Mouse (Mus musculus): ENCODE data around the gene Tmem248. TPM values are rescaled to one million over a fixed set of nuclear protein-coding genes. Genes with fewer than 3 reads are reported as not detected.

Gene Tmem248
- polyA plus RNA-seq, 1 experiment from 2014 or later: 34.6 TPM

- Histone ChIP-seq H3K9me3 (replicated peaks) (no peaks in the 10 kb centered on the region), H3K4me3 (replicated peaks) (no peak overlapping the region), H3K4me1 (no peaks in the 10 kb centered on the region), H3K4me2 (no peak overlapping the region), H3K27ac (no peak overlapping the region), H3K9ac (no peak overlapping the region), H3K27me3 (no peaks in the 10 kb centered on the region), H3K36me3 (peaks cover 87% of the 10 kb centered on the region)
- 89% methylated on average over 1 of the region's 1 CpGs for WGBS
- no peak for ATAC-seq (replicated peaks; ENCODE audit: low FRiP score)
These were observed 50.4 kb downstream of the Tmem248 start for GRCm38 (mm10) chr5:130267316-130267715.

- Histone ChIP-seq H3K4me3 (replicated peaks) (no peak overlapping the region), H3K4me2 (no peak overlapping the region), H3K9me3 (replicated peaks) (no peaks in the 10 kb centered on the region), H3K27me3 (no peaks in the 10 kb centered on the region), H3K9ac (no peak overlapping the region), H3K27ac (no peak overlapping the region), H3K36me3 (peaks cover 85% of the 10 kb centered on the region), H3K4me1 (no peaks in the 10 kb centered on the region)
- WGBS: 91% methylated on average over 11 of the region's 11 CpGs
- ATAC-seq (replicated peaks; ENCODE audit: low FRiP score): no peak
These were observed 52.1 kb downstream of the Tmem248 start for GRCm38 (mm10) chr5:130268976-130269375.

- no peak for ATAC-seq (replicated peaks; ENCODE audit: low FRiP score)
- no peaks in the 10 kb centered on the region for H3K4me1 ChIP-seq
- WGBS: 100% methylated on average over 1 of the region's 1 CpGs
- H3K9ac ChIP-seq: no peak overlapping the region
- no peak overlapping the region for H3K4me2 ChIP-seq
- H3K4me3 ChIP-seq (replicated peaks): no peak overlapping the region
- no peak overlapping the region for H3K27ac ChIP-seq
- H3K9me3 ChIP-seq (replicated peaks): no peaks in the 10 kb centered on the region
- H3K27me3 ChIP-seq: no peaks in the 10 kb centered on the region
- H3K36me3 ChIP-seq: peaks cover 90% of the 10 kb centered on the region
These were observed 55.5 kb downstream of the Tmem248 start for GRCm38 (mm10) chr5:130272344-130272743.

GRCm38 (mm10) chr5:130273046-130273445 is 56.2 kb downstream of the Tmem248 start:
- no peaks in the 10 kb centered on the region for H3K4me1 ChIP-seq
- H3K9ac ChIP-seq: no peak overlapping the region
- no peak overlapping the region for H3K4me2 ChIP-seq
- peaks cover 90% of the 10 kb centered on the region for H3K36me3 ChIP-seq
- no peak overlapping the region for H3K4me3 ChIP-seq (replicated peaks)
- no peak for ATAC-seq (replicated peaks; ENCODE audit: low FRiP score)
- H3K27me3 ChIP-seq: no peaks in the 10 kb centered on the region
- H3K9me3 ChIP-seq (replicated peaks): no peaks in the 10 kb centered on the region
- H3K27ac ChIP-seq: no peak overlapping the region
- WGBS: 94% methylated on average over 6 of the region's 6 CpGs

GRCm38 (mm10) chr5:130275509-130275908 is 58.6 kb downstream of the Tmem248 start:
- Histone ChIP-seq H3K4me1 (no peaks in the 10 kb centered on the region), H3K4me2 (no peak overlapping the region), H3K4me3 (replicated peaks) (no peak overlapping the region), H3K36me3 (peaks cover 92% of the 10 kb centered on the region), H3K27ac (no peak overlapping the region), H3K9ac (no peak overlapping the region), H3K27me3 (no peaks in the 10 kb centered on the region), H3K9me3 (replicated peaks) (no peaks in the 10 kb centered on the region)
- 49% methylated on average over 4 of the region's 4 CpGs for WGBS
- ATAC-seq (replicated peaks; ENCODE audit: low FRiP score): no peak

GRCm38 (mm10) chr5:130278011-130278472 is 61.2 kb downstream of the Tmem248 start:
- no peak for ATAC-seq (replicated peaks; ENCODE audit: low FRiP score)
- Histone ChIP-seq H3K36me3 (peaks cover 93% of the 10 kb centered on the region), H3K4me1 (no peaks in the 10 kb centered on the region), H3K27me3 (no peaks in the 10 kb centered on the region), H3K4me3 (replicated peaks) (no peak overlapping the region), H3K9me3 (replicated peaks) (no peaks in the 10 kb centered on the region), H3K27ac (no peak overlapping the region), H3K9ac (no peak overlapping the region), H3K4me2 (no peak overlapping the region)
- WGBS: 80% methylated on average over 7 of the region's 7 CpGs

GRCm38 (mm10) chr5:130283079-130283732 is 66.3 kb downstream of the Tmem248 start:
- Histone ChIP-seq H3K27ac (no peak overlapping the region), H3K9ac (no peak overlapping the region), H3K36me3 (peaks cover 82% of the 10 kb centered on the region), H3K9me3 (replicated peaks) (no peaks in the 10 kb centered on the region), H3K4me2 (no peak overlapping the region), H3K4me1 (no peaks in the 10 kb centered on the region), H3K27me3 (no peaks in the 10 kb centered on the region), H3K4me3 (replicated peaks) (no peak overlapping the region)
- no peak for ATAC-seq (replicated peaks; ENCODE audit: low FRiP score)
- 93% methylated on average over 9 of the region's 9 CpGs for whole genome bisulfite sequencing

- H3K9ac ChIP-seq: no peak overlapping the region
- H3K27ac ChIP-seq: no peak overlapping the region
- no peak overlapping the region for H3K4me3 ChIP-seq (replicated peaks)
- WGBS: 91% methylated on average over 7 of the region's 7 CpGs
- no peak overlapping the region for H3K4me2 ChIP-seq
- no peaks in the 10 kb centered on the region for H3K9me3 ChIP-seq (replicated peaks)
- H3K36me3 ChIP-seq: peaks cover 75% of the 10 kb centered on the region
- H3K4me1 ChIP-seq: no peaks in the 10 kb centered on the region
- no peak for ATAC-seq (replicated peaks; ENCODE audit: low FRiP score)
- H3K27me3 ChIP-seq: no peaks in the 10 kb centered on the region
These were observed 71.2 kb downstream of the Tmem248 start for GRCm38 (mm10) chr5:130288106-130288505.

GRCm38 (mm10) chr5:130290242-130290641 is 73.4 kb downstream of the Tmem248 start:
- H3K27ac ChIP-seq: no peak overlapping the region
- no peak overlapping the region for H3K9ac ChIP-seq
- no peak for ATAC-seq (replicated peaks; ENCODE audit: low FRiP score)
- H3K4me1 ChIP-seq: no peaks in the 10 kb centered on the region
- no peak overlapping the region for H3K4me3 ChIP-seq (replicated peaks)
- 95% methylated on average over 6 of the region's 6 CpGs for WGBS
- H3K36me3 ChIP-seq: peaks cover 66% of the 10 kb centered on the region
- H3K9me3 ChIP-seq (replicated peaks): no peaks in the 10 kb centered on the region
- H3K4me2 ChIP-seq: no peak overlapping the region
- no peaks in the 10 kb centered on the region for H3K27me3 ChIP-seq

GRCm38 (mm10) chr5:130290775-130291174 is 73.9 kb downstream of the Tmem248 start:
- H3K9ac ChIP-seq: no peak overlapping the region
- no peak overlapping the region for H3K4me3 ChIP-seq (replicated peaks)
- no peak overlapping the region for H3K27ac ChIP-seq
- H3K27me3 ChIP-seq: no peaks in the 10 kb centered on the region
- ATAC-seq (replicated peaks; ENCODE audit: low FRiP score): no peak
- 94% methylated on average over 12 of the region's 12 CpGs for WGBS
- no peaks in the 10 kb centered on the region for H3K4me1 ChIP-seq
- H3K9me3 ChIP-seq (replicated peaks): no peaks in the 10 kb centered on the region
- H3K36me3 ChIP-seq: peaks cover 69% of the 10 kb centered on the region
- no peak overlapping the region for H3K4me2 ChIP-seq

GRCm38 (mm10) chr5:130292976-130293375 is 76.1 kb downstream of the Tmem248 start:
- 90% methylated on average over 4 of the region's 4 CpGs for WGBS
- ATAC-seq (replicated peaks; ENCODE audit: low FRiP score): no peak

More at GRCm38 (mm10) chr5:130292976-130293375, 76.1 kb downstream of the Tmem248 start:
- Histone ChIP-seq H3K4me1 (no peaks in the 10 kb centered on the region), H3K9me3 (replicated peaks) (no peaks in the 10 kb centered on the region), H3K9ac (no peak overlapping the region), H3K4me2 (no peak overlapping the region), H3K4me3 (replicated peaks) (no peak overlapping the region), H3K27ac (no peak overlapping the region), H3K27me3 (no peaks in the 10 kb centered on the region), H3K36me3 (peaks cover 79% of the 10 kb centered on the region)

Measured in kidney, embryonic 15.5 days (tissue).